Mouse (Mus musculus) T-helper 1 cell (primary cell): ENCODE data around the gene Nckap1.
"Not testable (repeated sequence)": the region's sequence is repeated elsewhere in the genome, so short reads cannot be mapped to it uniquely, and the experiment has no call there.

ENCODE experiments used
- in situ Hi-C: fragments of 300-600 bp; cut with MboI, MseI; formaldehyde crosslinking; loops from one replicate; pipeline ENCODE4 v1.15.1; 2025; ENCODE audit warnings: high pct_unique_total_duplicates

The Nckap1 gene

DNA sequence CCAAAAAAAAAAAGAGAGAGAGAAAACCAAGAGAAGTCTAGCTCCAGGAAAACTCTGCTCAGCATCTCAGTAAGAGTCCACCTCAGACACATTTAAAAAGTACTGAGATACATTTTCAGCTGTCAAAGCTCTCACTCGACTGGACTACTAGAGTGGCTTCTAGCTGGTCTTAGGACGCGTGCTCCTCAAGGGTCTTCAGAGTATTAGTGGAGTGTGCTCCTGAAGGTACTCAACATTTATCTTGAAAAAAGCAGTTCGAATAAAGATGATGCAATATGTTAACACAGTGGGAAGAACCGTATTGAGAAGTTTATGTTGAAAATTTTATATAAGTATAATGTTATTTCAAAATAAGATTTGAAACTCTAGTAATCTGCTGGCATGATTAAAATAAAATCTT is 20.4 kb downstream of the Nckap1 start:
- in situ Hi-C loops: no loop called here

GRCm38 (mm10) chr2:80559655-80560054 is 21.5 kb downstream of the Nckap1 start:
- in situ Hi-C loops: no loop called here

DNA sequence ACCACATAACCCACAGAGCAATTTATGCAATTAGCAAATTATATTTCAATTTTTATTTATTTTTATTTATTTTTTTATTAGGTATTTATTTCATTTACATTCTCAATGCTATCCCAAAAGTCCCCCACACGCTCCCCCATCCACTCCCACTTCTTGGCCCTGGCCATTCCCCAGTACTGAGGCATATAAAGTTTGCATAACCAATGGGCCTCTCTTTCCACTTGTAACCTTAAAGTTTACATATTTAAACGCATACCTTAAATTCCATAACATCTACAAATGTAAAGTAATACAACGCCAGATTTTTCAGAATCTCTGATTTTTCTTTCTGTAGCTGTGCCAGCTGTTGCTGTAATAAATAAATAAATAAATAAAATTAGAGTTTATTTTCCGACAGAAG is 26.7 kb downstream of the Nckap1 start:
- in situ Hi-C loops: no loop called here

DNA sequence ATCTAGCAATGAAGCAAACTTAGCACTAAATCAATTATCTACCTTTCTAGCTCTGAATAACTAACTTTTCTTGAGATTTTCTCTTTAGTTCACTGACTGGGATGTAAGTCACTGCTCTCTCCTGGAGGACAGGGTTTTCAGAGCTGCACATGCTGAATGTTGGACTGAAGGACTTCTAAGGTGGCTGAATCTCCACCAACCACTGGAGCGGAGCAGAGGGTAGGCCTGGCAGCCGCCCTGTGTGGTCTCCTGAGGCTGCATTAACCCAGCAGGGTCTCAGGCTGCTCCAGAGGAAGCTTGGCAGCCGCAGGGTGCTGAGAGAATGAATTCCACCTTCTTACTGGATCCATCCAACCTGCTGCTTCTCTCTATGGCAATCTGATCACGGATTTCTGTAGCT is 31.5 kb downstream of the Nckap1 start:
- in situ Hi-C loops: no loop called here

DNA sequence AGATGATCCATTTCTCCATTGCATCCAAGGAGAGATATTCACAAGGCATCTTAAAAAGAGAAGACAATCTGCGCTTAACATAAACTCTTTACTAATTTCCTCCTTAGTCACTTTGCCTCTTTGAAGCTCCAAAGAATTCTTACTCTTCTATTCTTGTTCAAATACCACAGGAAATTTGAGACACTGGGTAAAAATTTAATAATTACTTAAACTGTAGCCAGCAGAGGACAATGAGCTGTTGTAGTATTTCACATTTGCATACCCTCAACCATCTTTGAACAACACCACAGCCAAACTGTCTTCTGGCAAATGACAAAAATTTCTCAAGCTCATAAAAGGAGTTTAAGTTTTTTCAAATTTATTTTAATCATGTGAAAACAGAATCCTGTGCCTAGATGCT is 33.3 kb downstream of the Nckap1 start:
- in situ Hi-C loops: no loop called here

GRCm38 (mm10) chr2:80542801-80543200 is 38.4 kb downstream of the Nckap1 start:
- in situ Hi-C loops: no loop called here

GRCm38 (mm10) chr2:80537156-80537555 is 44.0 kb downstream of the Nckap1 start:
- in situ Hi-C loops: no loop called here

- in situ Hi-C loops: no loop called here
Measured at GRCm38 (mm10) chr2:80536608-80537007, 44.6 kb downstream of the Nckap1 start.

DNA sequence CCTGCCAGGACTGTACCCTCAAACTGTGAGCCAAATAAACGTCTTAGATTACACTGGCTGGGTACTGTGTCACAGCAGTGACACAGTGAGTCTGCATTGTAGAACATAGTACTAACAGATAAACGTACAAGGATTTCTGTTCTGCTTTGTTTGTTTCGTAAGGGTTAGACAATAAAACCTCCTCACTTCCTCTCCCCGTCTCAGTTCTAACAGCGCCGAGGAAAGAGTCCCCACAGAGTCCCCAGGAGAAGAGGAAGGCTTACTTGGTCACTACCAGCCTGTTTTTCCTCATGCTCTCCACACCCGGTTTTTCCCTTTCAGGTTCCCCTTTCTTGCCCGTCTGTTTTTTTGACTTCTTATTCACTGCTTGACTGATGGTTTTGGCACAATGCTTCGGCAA is 56.9 kb downstream of the Nckap1 start:
- in situ Hi-C loops: no loop called here

GRCm38 (mm10) chr2:80506051-80506802 is 75.0 kb downstream of the Nckap1 start:
- in situ Hi-C loops: no loop called here

- in situ Hi-C loops: no loop called here
Measured at GRCm38 (mm10) chr2:80502132-80502531, 79.0 kb downstream of the Nckap1 start.

DNA sequence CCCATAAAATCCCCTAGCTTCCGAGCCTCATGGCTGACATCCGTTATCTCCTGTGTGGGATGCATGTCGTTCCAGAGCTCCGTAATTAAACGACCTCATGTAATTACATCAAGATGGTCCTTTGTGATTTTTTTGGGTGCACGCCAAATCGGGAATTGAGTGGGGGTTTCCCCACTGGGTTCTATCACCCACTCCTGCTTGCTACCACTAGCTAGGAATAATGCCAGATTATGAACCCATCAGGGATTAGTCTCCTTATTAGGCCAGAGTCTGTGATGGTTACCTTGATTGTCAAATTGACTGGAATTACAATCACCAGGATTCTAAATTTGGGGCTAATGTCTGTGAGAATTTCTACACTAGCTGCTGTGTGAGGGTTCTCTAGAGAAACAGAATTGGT is 85.9 kb downstream of the Nckap1 start:
- in situ Hi-C loops: not testable (repeated sequence)

- in situ Hi-C loops: no loop called here
Measured at GRCm38 (mm10) chr2:80486851-80487250, 94.3 kb downstream of the Nckap1 start.

GRCm38 (mm10) chr2:80484951-80485350 is 96.2 kb downstream of the Nckap1 start:
- in situ Hi-C loops: no loop called here

DNA sequence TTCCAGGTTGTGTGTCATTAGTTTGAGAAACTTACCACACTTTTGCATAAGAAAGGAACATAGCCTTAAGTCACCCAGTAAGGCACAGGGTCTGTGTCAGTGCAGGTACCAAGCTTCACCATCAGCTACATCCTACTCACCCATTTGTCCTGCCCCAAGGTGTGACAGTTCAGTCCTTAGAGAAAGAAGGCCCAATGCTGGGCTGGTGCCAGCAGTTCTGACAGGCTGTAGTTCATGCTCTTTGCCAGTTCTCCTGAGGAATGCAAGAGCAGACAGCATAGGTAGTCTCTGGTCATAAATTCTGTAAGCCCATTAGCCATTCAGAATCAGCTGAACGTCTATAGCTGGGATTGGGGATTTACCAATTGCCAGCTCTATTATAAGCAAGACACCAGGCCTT is 105.3 kb downstream of the Nckap1 start:
- in situ Hi-C loops: no loop called here

DNA sequence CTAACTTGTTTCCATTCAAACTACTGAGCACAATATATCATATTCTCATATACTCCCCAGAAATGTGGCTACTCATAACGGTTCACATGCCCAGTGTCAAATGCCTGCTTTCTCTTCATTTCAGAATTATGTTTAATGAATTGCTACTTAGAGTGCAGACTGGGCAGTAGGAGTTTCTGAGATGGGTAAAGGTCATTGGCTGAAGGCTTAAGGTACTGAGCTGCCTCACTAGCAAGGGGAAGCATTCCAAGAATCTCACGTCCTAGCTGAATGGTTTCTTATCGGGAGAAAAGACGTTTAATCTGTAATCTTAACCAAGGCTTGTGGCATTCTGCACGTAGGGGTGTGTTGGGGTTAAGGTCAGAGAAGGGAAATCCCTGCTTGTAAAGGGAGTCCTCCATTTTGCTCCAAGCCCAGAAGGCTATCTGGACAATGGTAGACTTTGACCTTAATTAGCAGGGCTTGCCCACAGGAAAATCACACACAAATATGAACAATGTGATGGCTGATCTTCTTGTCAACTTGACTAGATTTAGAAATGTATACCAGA is 106.9 kb downstream of the Nckap1 start:
- in situ Hi-C loops: no loop called here

- in situ Hi-C loops: no loop called here
Measured at GRCm38 (mm10) chr2:80465991-80466821, 115.0 kb downstream of the Nckap1 start.

DNA sequence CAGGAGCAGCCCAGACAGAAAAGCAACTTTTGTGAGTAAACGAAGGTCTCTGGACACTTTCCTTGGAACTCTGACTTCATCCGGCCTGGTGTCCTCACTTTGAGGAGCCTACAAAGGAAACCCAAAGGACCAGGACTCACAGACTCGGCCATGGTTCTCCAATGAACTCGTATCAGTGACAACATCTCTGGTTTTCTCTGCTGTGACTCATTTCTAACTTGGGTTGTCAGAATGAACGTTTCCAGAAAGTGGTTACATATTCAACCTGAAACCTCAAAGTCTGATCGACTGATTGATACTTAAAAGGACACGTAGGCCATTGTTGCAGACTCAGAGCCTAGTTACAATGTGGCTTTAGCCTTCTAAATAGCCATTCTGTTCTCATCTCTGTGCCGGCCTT is 119.4 kb downstream of the Nckap1 start:
- in situ Hi-C loops: no loop called here
